Mouse (Mus musculus) midbrain, postnatal 0 days (tissue): ENCODE data around the gene Krt81. TPM values are rescaled to one million over a fixed set of nuclear protein-coding genes. Genes with fewer than 3 reads are reported as not detected.

ENCODE experiments used
- ATAC-seq: fragments of 200-750 bp; cut with Nextera tagmentation; 2 replicates; pipeline ENCODE4 v1.8.0; 2017; ENCODE audit warnings: moderate number of reproducible peaks, mild to moderate bottlenecking, moderate TSS enrichment, moderate library complexity; ENCODE audit not compliant: low FRiP score
- DNase-seq: peaks from one replicate; pipeline ENCODE4 v3.0.0-alpha.2; 2015; ENCODE audit warnings: low spot score
- H3K27ac ChIP-seq: fragments of 300-500 bp; sonication (generic); 2 replicates; pipeline ENCODE4 v1.5.1; 2014; ENCODE audit warnings: low read depth, mild to moderate bottlenecking, low read length, mixed read lengths
- H3K27me3 ChIP-seq: fragments of 300-500 bp; sonication (generic); 2 replicates; pipeline ENCODE4 v1.6.1; 2014; ENCODE audit warnings: low read length, control low read depth, mixed read lengths; ENCODE audit not compliant: insufficient read depth
- H3K36me3 ChIP-seq: fragments of 300-500 bp; sonication (generic); 2 replicates; pipeline ENCODE4 v1.6.1; 2014; ENCODE audit warnings: low read length, control low read depth, mixed read lengths; ENCODE audit not compliant: insufficient read depth
- H3K4me1 ChIP-seq: fragments of 300-500 bp; sonication (generic); 2 replicates; pipeline ENCODE4 v1.6.1; 2014; ENCODE audit warnings: mild to moderate bottlenecking, control low read depth, antibody characterized with exemption, low read length, mixed read lengths; ENCODE audit not compliant: insufficient read depth
- H3K4me2 ChIP-seq: fragments of 300-500 bp; sonication (generic); 2 replicates; pipeline ENCODE4 v1.6.1; 2014; ENCODE audit warnings: low read depth, mild to moderate bottlenecking, low read length, mixed read lengths; ENCODE audit not compliant: poor library complexity, severe bottlenecking
- H3K4me3 ChIP-seq: fragments of 300-500 bp; sonication (generic); 2 replicates; pipeline ENCODE4 v1.5.1; 2014; ENCODE audit warnings: low read depth, mild to moderate bottlenecking, low read length, moderate library complexity
- H3K9ac ChIP-seq: fragments of 300-500 bp; sonication (generic); replicated peaks from 2 replicates; pipeline ENCODE4 v1.6.1; 2014; ENCODE audit warnings: mild to moderate bottlenecking, low read length, moderate library complexity, mixed read lengths; ENCODE audit not compliant: poor library complexity, severe bottlenecking
- H3K9me3 ChIP-seq: fragments of 300-500 bp; sonication (generic); 2 replicates; pipeline ENCODE4 v1.6.1; 2016; ENCODE audit warnings: low read length, control low read depth
- CTCF ChIP-seq: IDR thresholded peaks from 2 replicates; pipeline ENCODE4 v1.5.1; 2016; ENCODE audit warnings: antibody characterized with exemption, mild to moderate bottlenecking
- WGBS: fragments of 180-500 bp; shearing (Covaris S2); extraction: QIAGEN DNeasy Blood & Tissue Kit; methylation state at CpG from one replicate; pipeline ENCODE4 v1.1.7; 2014; 5-methylcytosine and 5-hydroxymethylcytosine counted together
- polyA plus RNA-seq: library from polyadenylated mRNA; unstranded; fragments of >200 nt; fragmentation: Nextera tagmentation; extraction: Ambion mirVana; gene quantifications from 2 replicates; pipeline ENCODE4 v1.2.1, GENCODE M21; 2015
- total RNA-seq: library from RNA; depleted of rRNA; stranded (reverse); fragments of >200 nt; gene quantifications from 2 replicates; pipeline ENCODE4 v1.2.3, GENCODE M21; 2014

The Krt81 gene
- total and polyA plus RNA-seq, 2 experiments from 2014 or later = 0.49 TPM; not detected in 1

DNA sequence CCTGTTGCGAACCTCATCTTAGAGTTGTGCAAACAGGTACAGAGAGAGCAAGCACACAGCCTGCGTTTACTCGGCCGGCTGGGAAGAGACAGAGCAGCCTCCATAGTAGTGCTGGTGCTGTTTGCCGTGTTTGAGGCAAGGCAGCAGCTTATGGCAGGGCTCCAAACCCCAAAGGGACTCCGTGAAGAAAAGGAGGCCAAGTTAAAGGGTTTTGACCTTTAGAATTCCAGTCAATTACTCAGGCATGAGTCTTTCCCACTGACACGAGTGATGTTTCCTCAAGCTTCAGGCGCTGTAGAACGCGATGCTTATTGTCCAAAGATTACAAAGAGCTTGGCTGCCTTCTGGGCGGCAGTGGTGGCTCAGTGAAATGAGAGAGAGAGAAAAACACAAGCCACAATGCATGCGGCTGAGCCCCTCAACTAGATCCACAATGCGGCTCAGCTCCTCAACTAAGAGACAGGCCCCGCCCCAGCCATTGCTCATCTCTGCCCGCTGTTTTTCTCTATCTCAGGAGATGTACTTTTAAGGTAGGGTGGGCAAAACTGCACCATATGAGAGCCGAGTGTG lies 5.1 kb downstream of the Krt81 start:
- H3K9me3 ChIP-seq = no peaks in the 10 kb centered on the region
- no peak for DNase-seq
- no peak overlapping the region for H3K9ac ChIP-seq
- no peaks in the 10 kb centered on the region for H3K36me3 ChIP-seq
- TF ChIP-seq CTCF = no peak
- H3K4me1 ChIP-seq = peaks cover 5% of the 10 kb centered on the region; the same call in 1 of the 2 replicates
- H3K4me2 ChIP-seq = no peak overlapping the region
- H3K4me3 ChIP-seq = no peak overlapping the region
- 36% methylated on average over 16 of the region's 16 CpGs for WGBS
- no peaks in the 10 kb centered on the region for H3K27me3 ChIP-seq
- no peak overlapping the region for H3K27ac ChIP-seq
- ATAC-seq = no peak

DNA sequence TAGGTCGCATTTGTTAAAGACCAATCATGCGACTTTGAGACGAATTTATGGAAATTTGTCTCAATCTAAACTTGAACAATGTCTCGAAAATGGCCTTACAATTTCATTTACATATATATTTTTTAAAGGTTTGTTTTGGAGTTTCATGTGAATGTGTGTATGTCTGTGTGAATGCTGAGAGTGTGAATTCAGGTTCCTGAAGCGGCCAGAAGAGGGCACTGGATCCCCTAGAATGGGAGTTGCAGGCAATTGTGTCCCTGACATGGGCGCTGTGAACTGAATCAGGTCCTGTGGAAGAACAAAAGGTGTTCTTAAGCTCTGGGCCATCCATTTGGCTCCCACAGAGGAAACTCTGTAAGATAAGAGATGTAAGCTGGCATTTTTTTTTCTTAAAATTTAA lies 7.7 kb downstream of the Krt81 start:
- Histone ChIP-seq H3K4me3 (no peak overlapping the region), H3K27me3 (no peaks in the 10 kb centered on the region), H3K4me2 (no peak overlapping the region), H3K9ac (no peak overlapping the region), H3K9me3 (no peaks in the 10 kb centered on the region), H3K27ac (no peak overlapping the region), H3K36me3 (no peaks in the 10 kb centered on the region), H3K4me1 (peaks cover 5% of the 10 kb centered on the region; the same call in 1 of the 2 replicates)
- WGBS = 88% methylated on average over 6 of the region's 6 CpGs
- DNase-seq = no peak
- no peak for ATAC-seq
- TF ChIP-seq CTCF = peak; percentile 20

DNA sequence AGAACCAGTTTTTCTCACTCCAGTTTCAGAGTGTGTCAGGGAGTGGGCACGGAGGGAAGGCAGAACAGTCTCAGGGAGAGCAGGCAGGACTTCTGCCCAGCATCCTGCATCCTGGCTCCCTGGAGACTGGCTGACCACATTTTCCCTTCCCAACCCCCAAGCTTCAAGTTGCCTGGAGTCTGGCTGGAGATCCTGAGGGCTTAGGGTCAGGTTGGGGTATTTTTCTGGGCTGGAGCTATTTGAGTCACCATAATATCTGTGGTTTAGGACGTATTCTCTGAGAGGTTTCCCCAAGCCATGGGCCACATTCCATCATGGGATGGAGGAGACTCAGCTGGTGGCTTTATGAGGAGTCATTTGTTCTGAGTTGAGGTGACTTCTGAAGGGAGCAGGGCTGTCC lies 8.3 kb downstream of the Krt81 start:
- H3K36me3 ChIP-seq = no peaks in the 10 kb centered on the region
- no peak for ATAC-seq
- TF ChIP-seq CTCF = no peak
- no peak overlapping the region for H3K27ac ChIP-seq
- H3K27me3 ChIP-seq = no peaks in the 10 kb centered on the region
- no peak for DNase-seq
- H3K9me3 ChIP-seq = no peaks in the 10 kb centered on the region
- no peak overlapping the region for H3K4me2 ChIP-seq
- no peak overlapping the region for H3K9ac ChIP-seq
- peaks cover 5% of the 10 kb centered on the region; the same call in 1 of the 2 replicates for H3K4me1 ChIP-seq
- H3K4me3 ChIP-seq = no peak overlapping the region
- 79% methylated on average over 2 of the region's 2 CpGs for WGBS

DNA sequence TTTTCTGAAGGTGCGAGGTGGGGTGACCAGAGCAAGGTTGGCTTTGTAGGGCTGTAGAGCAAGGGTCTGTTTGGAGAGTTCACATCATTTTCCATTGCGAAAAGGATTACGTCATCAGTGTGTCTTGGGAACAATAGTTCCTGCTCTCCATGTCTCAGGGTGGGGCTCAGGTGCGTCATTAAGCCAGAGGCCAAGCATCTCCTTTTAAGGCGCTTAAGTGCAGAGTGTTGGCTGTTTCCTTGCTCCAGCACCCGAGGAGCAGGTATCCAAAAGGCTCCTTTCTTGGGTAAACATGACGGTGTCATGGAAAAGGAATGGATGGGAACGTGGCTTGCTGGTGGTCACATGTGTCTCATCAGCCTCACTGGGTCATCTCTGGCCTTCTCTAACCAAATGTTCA lies 8.8 kb downstream of the Krt81 start:
- Histone ChIP-seq H3K27ac (no peak overlapping the region), H3K4me3 (no peak overlapping the region), H3K36me3 (no peaks in the 10 kb centered on the region), H3K4me2 (no peak overlapping the region), H3K9me3 (no peaks in the 10 kb centered on the region), H3K4me1 (peaks cover 5% of the 10 kb centered on the region; the same call in 1 of the 2 replicates), H3K27me3 (no peaks in the 10 kb centered on the region), H3K9ac (no peak overlapping the region)
- DNase-seq = no peak
- ATAC-seq = no peak
- no peak for TF ChIP-seq CTCF
- 92% methylated on average over 8 of the region's 8 CpGs for WGBS

DNA sequence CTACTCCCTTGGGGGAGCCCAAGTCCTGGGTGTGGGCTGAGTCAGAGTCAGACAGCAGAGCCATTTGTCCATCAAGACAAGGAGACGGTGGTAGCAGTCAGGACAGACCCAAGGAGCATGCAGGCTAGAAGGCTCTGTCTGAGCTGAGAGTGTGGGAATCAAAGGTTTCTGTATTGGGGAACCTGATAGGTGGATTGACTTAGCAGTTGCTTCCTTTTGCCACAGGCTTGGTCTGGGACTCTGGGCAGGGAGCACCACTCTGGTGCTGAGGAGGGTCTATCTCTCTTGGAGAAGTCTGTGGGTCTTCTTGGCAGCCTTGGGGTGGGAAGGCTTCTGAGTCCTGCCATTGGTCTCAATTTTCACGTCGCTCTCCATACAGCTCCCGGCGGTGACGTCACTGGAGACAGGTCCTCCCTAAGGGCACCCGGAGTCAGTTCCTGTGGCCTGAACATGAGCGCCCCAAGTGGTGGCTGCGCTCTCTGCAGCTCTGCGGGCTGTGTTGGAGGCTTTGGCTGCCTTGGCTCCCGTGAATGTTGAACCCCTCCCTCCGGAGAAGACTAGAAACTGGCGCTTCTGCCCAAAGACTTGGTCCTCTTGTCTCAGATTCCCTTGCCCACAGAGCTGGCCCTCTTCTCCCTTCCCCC lies 10.3 kb downstream of the Krt81 start:
- Histone ChIP-seq H3K27ac (no peak overlapping the region), H3K4me2 (no peak overlapping the region), H3K9me3 (no peaks in the 10 kb centered on the region), H3K9ac (no peak overlapping the region), H3K27me3 (no peaks in the 10 kb centered on the region), H3K4me3 (no peak overlapping the region), H3K4me1 (no peaks in the 10 kb centered on the region; the same call in 1 of the 2 replicates), H3K36me3 (no peaks in the 10 kb centered on the region)
- ATAC-seq = 0 out of 2 replicates have a peak, but pooled peaks have one; percentile 34
- whole genome bisulfite sequencing = 9% methylated on average over 13 of the region's 13 CpGs
- DNase-seq = peak; percentile 71
- peak; percentile 74 for TF ChIP-seq CTCF

DNA sequence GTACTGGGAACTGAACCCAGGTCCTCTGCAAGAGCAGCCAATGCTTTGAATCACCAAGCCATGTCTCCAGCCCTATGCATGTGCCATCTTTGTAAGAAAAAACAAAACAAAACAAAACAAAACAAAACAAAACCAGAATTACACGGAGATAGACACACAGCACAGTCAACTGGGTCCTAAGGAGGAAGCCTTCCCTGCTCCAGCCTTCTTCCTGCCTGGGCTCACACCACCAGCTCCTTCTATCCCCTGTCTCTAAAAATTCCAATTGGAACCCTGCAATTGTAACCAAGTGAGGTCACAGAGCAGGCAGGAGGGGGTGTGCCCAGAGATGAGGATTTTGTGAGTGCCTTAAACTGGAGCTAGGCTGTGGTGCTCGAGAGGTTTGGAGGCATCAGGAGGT lies 16.1 kb downstream of the Krt81 start, which contains the start of gene Krt88:
Gene Krt88 (plus strand): TSS at position 301 of the 400 bp plus-strand sequence.
- no peak for ATAC-seq
- H3K9me3 ChIP-seq = no peaks in the 10 kb centered on the region
- WGBS = 77% methylated on average over 2 of the region's 2 CpGs

More for the DNA sequence above, 16.1 kb downstream of the Krt81 start, which contains the start of gene Krt88:
- no peaks in the 10 kb centered on the region for H3K4me1 ChIP-seq
- no peak within 1 kb of the TSS for H3K4me3 ChIP-seq
- H3K4me2 ChIP-seq = no peak within 1 kb of the TSS
- no peak within 1 kb of the TSS for H3K27ac ChIP-seq
- no peak within 1 kb of the TSS for H3K9ac ChIP-seq
- no peak for DNase-seq
- no peaks in the 10 kb centered on the region for H3K27me3 ChIP-seq
- no peaks in the 10 kb centered on the region for H3K36me3 ChIP-seq
- no peak for TF ChIP-seq CTCF
